Mouse (Mus musculus): ENCODE measurements around the gene Prx. TPM values are rescaled to one million over a fixed set of nuclear protein-coding genes. Genes with fewer than 3 reads are reported as not detected.

Gene Prx
- polyA plus RNA-seq, 1 experiment from 2014 or later = 2.5 TPM

DNA sequence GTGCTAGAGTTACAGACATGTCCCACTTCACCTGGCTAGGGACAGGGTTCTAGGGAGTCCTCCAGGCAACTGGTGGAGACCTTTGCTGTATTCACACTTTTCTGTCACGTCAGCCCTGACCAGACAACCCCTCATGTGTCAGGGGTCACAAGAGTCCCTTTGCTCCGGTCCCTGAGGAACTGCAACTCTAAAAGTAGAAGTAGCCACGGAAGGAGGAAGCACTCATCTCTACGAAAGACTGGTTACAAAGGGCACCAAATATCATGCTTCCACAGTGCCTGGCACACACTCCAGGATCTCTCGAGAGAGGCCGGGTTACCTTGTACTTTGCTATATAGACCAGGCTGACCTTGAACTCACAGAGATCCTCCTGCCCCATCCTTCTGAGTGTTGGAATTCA lies 37.5 kb downstream of the Prx start:
- H3K9ac ChIP-seq (ENCODE audit: low read depth, low read length) = no peak overlapping the region
- H3K4me2 ChIP-seq (ENCODE audit: low read depth, low read length) = no peak overlapping the region
- H3K27ac ChIP-seq (replicated peaks; ENCODE audit: low read depth, low read length) = no peak overlapping the region
- no peak for ATAC-seq (ENCODE audit: low read depth)
- peaks cover 77% of the 10 kb centered on the region for H3K36me3 ChIP-seq (ENCODE audit: control insufficient read depth, insufficient read depth, low read length)
- no peak overlapping the region for H3K4me3 ChIP-seq (ENCODE audit: low read depth, low read length)
- H3K4me1 ChIP-seq (ENCODE audit: control insufficient read depth, insufficient read depth, low read length) = no peaks in the 10 kb centered on the region
- no peaks in the 10 kb centered on the region for H3K9me3 ChIP-seq (ENCODE audit: control insufficient read depth, low read length)
- no peaks in the 10 kb centered on the region for H3K27me3 ChIP-seq (replicated peaks; ENCODE audit: control insufficient read depth, insufficient read depth, low read length)
- DNase-seq (ENCODE audit: low spot score) = no peak
- 90% methylated on average over 6 of the region's 6 CpGs for WGBS

DNA sequence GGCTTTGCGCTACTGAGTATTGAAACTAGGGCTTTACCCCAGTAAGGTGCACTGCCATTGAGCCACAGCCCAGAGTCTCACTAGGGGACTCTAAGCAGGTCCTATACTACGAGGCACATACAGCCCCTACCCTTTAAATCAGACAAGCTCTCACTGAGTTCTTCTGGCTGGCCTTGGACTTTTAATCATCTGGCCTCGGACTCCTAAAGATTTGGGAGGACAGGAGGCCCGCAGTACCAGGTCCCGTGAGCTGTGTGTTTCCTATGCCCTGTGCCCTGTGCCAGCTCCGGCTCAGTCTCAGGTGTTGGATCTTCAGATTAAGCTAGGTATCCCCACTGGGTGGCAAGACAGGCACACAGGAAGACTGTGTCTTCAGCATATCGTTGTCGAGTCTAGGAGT lies 38.9 kb downstream of the Prx start:
- peaks cover 66% of the 10 kb centered on the region for H3K36me3 ChIP-seq (ENCODE audit: control insufficient read depth, insufficient read depth, low read length)
- no peak for ATAC-seq (ENCODE audit: low read depth)
- no peak overlapping the region for H3K9ac ChIP-seq (ENCODE audit: low read depth, low read length)
- H3K27me3 ChIP-seq (replicated peaks; ENCODE audit: control insufficient read depth, insufficient read depth, low read length) = no peaks in the 10 kb centered on the region
- WGBS = 79% methylated on average over 8 of the region's 8 CpGs
- peaks cover 7% of the 10 kb centered on the region for H3K4me1 ChIP-seq (ENCODE audit: control insufficient read depth, insufficient read depth, low read length)
- no peak overlapping the region for H3K4me2 ChIP-seq (ENCODE audit: low read depth, low read length)
- H3K27ac ChIP-seq (replicated peaks; ENCODE audit: low read depth, low read length) = no peak overlapping the region
- no peak for DNase-seq (ENCODE audit: low spot score)
- no peak overlapping the region for H3K4me3 ChIP-seq (ENCODE audit: low read depth, low read length)
- H3K9me3 ChIP-seq (ENCODE audit: control insufficient read depth, low read length) = no peaks in the 10 kb centered on the region

DNA sequence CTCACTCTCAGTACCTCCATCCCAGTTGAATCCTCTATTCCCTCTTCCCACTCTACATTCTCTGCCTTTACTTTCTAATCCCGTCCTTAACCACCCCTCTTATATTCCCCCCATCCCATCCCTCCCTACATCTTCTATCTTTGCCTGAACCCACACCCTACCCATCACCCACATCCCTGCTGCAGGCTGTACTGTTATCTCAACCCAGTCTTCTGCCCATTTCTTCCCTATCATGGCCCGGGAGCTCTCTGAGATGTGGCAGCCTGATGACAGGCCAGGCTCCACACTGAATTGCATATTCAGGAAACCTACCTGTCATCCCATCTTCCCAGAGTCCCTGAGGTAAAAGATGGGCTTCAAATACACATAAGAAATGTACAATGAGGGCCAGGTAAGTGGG lies 39.7 kb downstream of the Prx start:
- DNase-seq (ENCODE audit: low spot score) = no peak
- no peak overlapping the region for H3K27ac ChIP-seq (replicated peaks; ENCODE audit: low read depth, low read length)
- H3K9me3 ChIP-seq (ENCODE audit: control insufficient read depth, low read length) = no peaks in the 10 kb centered on the region
- WGBS = 85% methylated on average over 2 of the region's 2 CpGs
- ATAC-seq (ENCODE audit: low read depth) = no peak
- H3K4me2 ChIP-seq (ENCODE audit: low read depth, low read length) = no peak overlapping the region
- H3K4me3 ChIP-seq (ENCODE audit: low read depth, low read length) = no peak overlapping the region
- no peaks in the 10 kb centered on the region for H3K27me3 ChIP-seq (replicated peaks; ENCODE audit: control insufficient read depth, insufficient read depth, low read length)
- H3K9ac ChIP-seq (ENCODE audit: low read depth, low read length) = no peak overlapping the region
- peaks cover 58% of the 10 kb centered on the region for H3K36me3 ChIP-seq (ENCODE audit: control insufficient read depth, insufficient read depth, low read length)
- peaks cover 9% of the 10 kb centered on the region for H3K4me1 ChIP-seq (ENCODE audit: control insufficient read depth, insufficient read depth, low read length)

DNA sequence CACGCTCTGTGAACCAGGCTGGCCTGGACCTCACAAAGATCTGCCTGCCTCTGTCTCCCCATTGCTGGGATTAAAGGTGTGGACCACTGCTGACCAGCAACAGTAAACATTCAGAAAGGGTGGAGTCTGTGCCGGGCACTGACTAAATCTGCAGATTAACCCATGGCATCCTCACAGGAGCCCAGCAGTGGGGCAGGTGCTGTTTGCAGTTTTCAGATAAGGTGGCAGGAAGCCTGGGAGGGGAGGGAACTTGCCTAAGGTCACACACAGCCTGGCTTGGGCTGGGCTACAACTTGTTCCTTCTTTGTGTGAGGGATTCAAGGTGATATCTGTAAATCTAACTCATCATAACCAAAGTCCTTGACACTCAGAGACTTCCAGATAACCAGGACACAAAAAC lies 41.4 kb downstream of the Prx start:
- WGBS = 79% methylated on average over 2 of the region's 2 CpGs
- Histone ChIP-seq H3K9ac (ENCODE audit: low read depth, low read length) (no peak overlapping the region), H3K36me3 (ENCODE audit: control insufficient read depth, insufficient read depth, low read length) (peaks cover 44% of the 10 kb centered on the region), H3K4me1 (ENCODE audit: control insufficient read depth, insufficient read depth, low read length) (peaks cover 9% of the 10 kb centered on the region), H3K4me2 (ENCODE audit: low read depth, low read length) (no peak overlapping the region), H3K27me3 (replicated peaks; ENCODE audit: control insufficient read depth, insufficient read depth, low read length) (no peaks in the 10 kb centered on the region), H3K4me3 (ENCODE audit: low read depth, low read length) (no peak overlapping the region), H3K27ac (replicated peaks; ENCODE audit: low read depth, low read length) (no peak overlapping the region), H3K9me3 (ENCODE audit: control insufficient read depth, low read length) (no peaks in the 10 kb centered on the region)
- DNase-seq (ENCODE audit: low spot score) = no peak
- no peak for ATAC-seq (ENCODE audit: low read depth)

DNA sequence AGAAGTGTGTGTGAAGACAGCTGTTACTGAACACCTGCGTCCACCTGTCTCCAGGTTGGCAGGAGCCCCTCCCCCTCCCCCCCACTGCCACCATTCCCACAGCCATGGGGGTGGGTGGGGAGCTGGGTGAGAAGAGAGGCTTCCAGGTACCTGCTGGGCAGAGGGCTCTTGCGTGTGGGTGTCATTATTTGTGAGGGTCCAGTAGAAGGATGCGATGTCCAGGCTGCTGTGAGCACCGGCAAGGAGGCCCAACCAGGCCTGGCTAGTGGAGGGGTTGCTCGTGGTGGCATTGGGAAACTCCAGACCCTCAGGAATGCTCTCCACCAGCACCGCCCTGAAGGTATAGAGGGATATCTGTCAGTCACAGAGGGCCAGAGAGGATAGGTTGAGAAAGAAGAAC lies 41.8 kb downstream of the Prx start:
- H3K27ac ChIP-seq (replicated peaks; ENCODE audit: low read depth, low read length) = no peak overlapping the region
- H3K9me3 ChIP-seq (ENCODE audit: control insufficient read depth, low read length) = no peaks in the 10 kb centered on the region
- peaks cover 9% of the 10 kb centered on the region for H3K4me1 ChIP-seq (ENCODE audit: control insufficient read depth, insufficient read depth, low read length)
- H3K4me2 ChIP-seq (ENCODE audit: low read depth, low read length) = no peak overlapping the region
- WGBS = 92% methylated on average over 6 of the region's 6 CpGs
- H3K4me3 ChIP-seq (ENCODE audit: low read depth, low read length) = no peak overlapping the region
- DNase-seq (ENCODE audit: low spot score) (no peak), ATAC-seq (ENCODE audit: low read depth) (no peak)
- no peaks in the 10 kb centered on the region for H3K27me3 ChIP-seq (replicated peaks; ENCODE audit: control insufficient read depth, insufficient read depth, low read length)
- H3K36me3 ChIP-seq (ENCODE audit: control insufficient read depth, insufficient read depth, low read length) = peaks cover 40% of the 10 kb centered on the region
- H3K9ac ChIP-seq (ENCODE audit: low read depth, low read length) = no peak overlapping the region

DNA sequence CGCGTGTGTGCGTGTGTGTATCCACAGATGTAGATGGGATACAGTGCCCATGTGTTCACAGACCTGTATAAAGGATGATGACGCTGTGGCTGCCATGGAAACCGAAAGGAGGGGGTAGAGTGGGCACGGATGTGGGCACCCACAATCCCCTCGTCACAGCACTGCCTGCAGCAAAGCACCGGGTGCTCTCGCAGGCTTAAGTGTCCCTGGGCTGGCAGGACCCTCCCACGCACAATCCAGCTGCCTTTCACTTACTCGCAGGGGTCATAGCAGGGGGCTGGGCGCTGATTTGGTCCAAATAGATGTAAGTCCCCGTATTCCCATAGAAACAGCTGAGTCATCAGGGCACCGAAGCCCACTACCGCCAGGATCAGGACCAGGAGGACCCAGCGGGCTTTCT lies 42.3 kb downstream of the Prx start:
- H3K4me2 ChIP-seq (ENCODE audit: low read depth, low read length) = 0 out of 2 replicates have a peak overlapping the region, but pooled peaks have one; percentile 92
- no peak for ATAC-seq (ENCODE audit: low read depth)
- WGBS = 88% methylated on average over 16 of the region's 16 CpGs

DNA sequence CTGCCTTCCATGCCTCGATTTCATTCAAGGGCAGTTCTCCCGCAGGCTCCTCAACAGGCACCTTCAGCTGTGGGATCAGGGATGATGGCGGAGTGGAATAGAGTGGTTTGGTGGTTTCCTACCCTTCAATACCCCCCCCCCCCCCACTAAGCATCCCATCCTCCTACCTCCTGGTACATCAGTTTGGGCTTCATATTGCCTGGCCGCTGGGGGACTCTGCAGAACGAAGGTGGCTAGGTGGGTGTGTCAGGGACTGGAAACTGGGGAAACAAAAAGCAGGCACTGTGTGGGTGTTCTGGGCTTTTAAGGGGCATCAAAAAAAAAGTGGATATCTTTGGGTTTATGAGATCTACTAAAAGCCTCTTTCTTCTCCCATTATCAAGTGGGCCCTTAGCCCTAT lies 42.8 kb downstream of the Prx start:
- H3K9ac ChIP-seq (ENCODE audit: low read depth, low read length) = peak overlapping the region; percentile 69

More for the DNA sequence above, 42.3 kb downstream of the Prx start:
- Histone ChIP-seq H3K4me1 (ENCODE audit: control insufficient read depth, insufficient read depth, low read length) (peaks cover 9% of the 10 kb centered on the region), H3K9me3 (ENCODE audit: control insufficient read depth, low read length) (no peaks in the 10 kb centered on the region), H3K27me3 (replicated peaks; ENCODE audit: control insufficient read depth, insufficient read depth, low read length) (no peaks in the 10 kb centered on the region), H3K27ac (replicated peaks; ENCODE audit: low read depth, low read length) (no peak overlapping the region), H3K4me3 (ENCODE audit: low read depth, low read length) (no peak overlapping the region), H3K36me3 (ENCODE audit: control insufficient read depth, insufficient read depth, low read length) (peaks cover 35% of the 10 kb centered on the region), H3K9ac (ENCODE audit: low read depth, low read length) (peak overlapping the region; percentile 69; the same call in 1 of the 2 replicates)
- no peak for DNase-seq (ENCODE audit: low spot score)

DNA sequence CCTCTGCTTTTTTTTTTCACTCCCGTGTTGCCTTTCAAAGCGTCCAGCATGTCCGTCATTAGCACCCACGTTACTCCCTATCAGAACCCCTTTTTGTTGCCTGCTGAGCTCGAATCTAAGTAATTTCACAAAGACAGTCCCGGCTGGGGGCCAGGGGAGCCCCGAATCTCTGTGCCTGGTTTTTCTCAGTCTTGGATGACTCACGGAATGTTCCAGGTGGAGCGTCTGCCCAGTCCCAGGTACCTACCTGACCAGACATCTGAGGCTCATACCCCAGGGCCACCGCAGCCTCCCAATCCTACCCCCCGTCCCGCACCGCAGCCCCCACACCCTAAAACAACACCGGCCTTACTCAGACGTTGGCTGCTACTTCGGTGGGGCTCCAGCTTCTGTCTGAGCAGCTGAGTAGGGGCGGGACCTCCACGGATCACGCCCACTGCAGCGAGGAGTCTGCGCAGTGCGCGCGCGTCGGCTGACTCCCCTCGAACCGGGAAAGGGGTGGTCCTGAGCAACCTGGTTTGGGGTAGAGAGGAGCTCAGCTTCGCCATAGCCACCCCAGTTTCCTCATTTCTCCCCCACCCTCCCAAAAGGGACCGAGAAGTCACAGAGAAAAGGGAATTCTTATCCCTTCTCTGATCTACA lies 43.4 kb downstream of the Prx start:
- H3K4me3 ChIP-seq (ENCODE audit: low read depth, low read length) = peak overlapping the region; percentile 46
- peak overlapping the region; percentile 69 for H3K9ac ChIP-seq (ENCODE audit: low read depth, low read length)
- no peaks in the 10 kb centered on the region for H3K27me3 ChIP-seq (replicated peaks; ENCODE audit: control insufficient read depth, insufficient read depth, low read length)
- DNase-seq (ENCODE audit: low spot score) = peak; percentile 92
- H3K9me3 ChIP-seq (ENCODE audit: control insufficient read depth, low read length) = no peaks in the 10 kb centered on the region
- H3K36me3 ChIP-seq (ENCODE audit: control insufficient read depth, insufficient read depth, low read length) = peaks cover 24% of the 10 kb centered on the region
- peak overlapping the region; percentile 92 for H3K4me2 ChIP-seq (ENCODE audit: low read depth, low read length)
- no peak overlapping the region; the same call in 1 of the 2 replicates for H3K27ac ChIP-seq (replicated peaks; ENCODE audit: low read depth, low read length)
- ATAC-seq (ENCODE audit: low read depth) = peak; percentile 96
- H3K4me1 ChIP-seq (ENCODE audit: control insufficient read depth, insufficient read depth, low read length) = peaks cover 9% of the 10 kb centered on the region
- 1% methylated on average over 30 of the region's 30 CpGs for WGBS

More for the DNA sequence above, 42.8 kb downstream of the Prx start:
- Histone ChIP-seq H3K4me3 (ENCODE audit: low read depth, low read length) (peak overlapping the region; percentile 46), H3K9me3 (ENCODE audit: control insufficient read depth, low read length) (no peaks in the 10 kb centered on the region), H3K36me3 (ENCODE audit: control insufficient read depth, insufficient read depth, low read length) (peaks cover 30% of the 10 kb centered on the region), H3K27me3 (replicated peaks; ENCODE audit: control insufficient read depth, insufficient read depth, low read length) (no peaks in the 10 kb centered on the region), H3K27ac (replicated peaks; ENCODE audit: low read depth, low read length) (no peak overlapping the region), H3K4me1 (ENCODE audit: control insufficient read depth, insufficient read depth, low read length) (peaks cover 9% of the 10 kb centered on the region), H3K4me2 (ENCODE audit: low read depth, low read length) (peak overlapping the region; percentile 92)
- DNase-seq (ENCODE audit: low spot score) (no peak), ATAC-seq (ENCODE audit: low read depth) (no peak)
- WGBS = 66% methylated on average over 5 of the region's 5 CpGs

DNA sequence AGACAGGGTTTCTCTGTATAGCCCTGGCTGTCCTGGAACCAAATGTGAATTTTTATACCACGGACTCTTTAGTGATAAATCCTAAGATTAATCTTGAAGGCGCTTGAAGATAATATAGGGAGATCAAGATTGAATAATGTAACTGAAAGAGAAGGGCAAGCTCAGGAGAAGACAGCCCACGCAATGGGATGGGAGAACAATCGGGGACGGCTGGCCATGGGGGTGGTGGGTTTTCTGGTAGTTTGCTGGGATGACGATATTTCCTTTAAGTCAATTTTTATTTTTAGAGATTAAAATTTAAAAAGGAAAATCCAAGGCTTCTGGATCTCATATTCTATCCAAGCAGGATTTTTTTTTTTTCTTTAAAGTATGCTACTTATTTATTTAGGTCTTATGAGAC lies 43.9 kb downstream of the Prx start:
- no peak overlapping the region; the same call in 1 of the 2 replicates for H3K27ac ChIP-seq (replicated peaks; ENCODE audit: low read depth, low read length)
- peaks cover 21% of the 10 kb centered on the region; the same call in 1 of the 2 replicates for H3K36me3 ChIP-seq (ENCODE audit: control insufficient read depth, insufficient read depth, low read length)
- ATAC-seq (ENCODE audit: low read depth) = peak; percentile 19
- no peak for DNase-seq (ENCODE audit: low spot score)
- H3K4me1 ChIP-seq (ENCODE audit: control insufficient read depth, insufficient read depth, low read length) = peaks cover 9% of the 10 kb centered on the region
- no peaks in the 10 kb centered on the region for H3K27me3 ChIP-seq (replicated peaks; ENCODE audit: control insufficient read depth, insufficient read depth, low read length)
- H3K9ac ChIP-seq (ENCODE audit: low read depth, low read length) = peak overlapping the region; percentile 69
- H3K9me3 ChIP-seq (ENCODE audit: control insufficient read depth, low read length) = no peaks in the 10 kb centered on the region
- whole genome bisulfite sequencing = 53% methylated on average over 6 of the region's 6 CpGs
- H3K4me3 ChIP-seq (ENCODE audit: low read depth, low read length) = peak overlapping the region; percentile 46
- H3K4me2 ChIP-seq (ENCODE audit: low read depth, low read length) = peak overlapping the region; percentile 92

Data from embryonic facial prominence, embryonic 14.5 days (tissue).